Mouse (Mus musculus) thymus, adult 2 months (tissue): ENCODE results near the gene Gm11232. TPM values are rescaled to one million over a fixed set of nuclear protein-coding genes. Genes with fewer than 3 reads are reported as not detected.

Source experiments
- DNase-seq: peaks from one replicate; pipeline ENCODE4 v3.0.0; 2021
- H3K27ac ChIP-seq: fragments of 200-500 bp; 2 replicates; pipeline ENCODE4 v1.5.1; 2012; ENCODE audit warnings: low read length, control low read depth; ENCODE audit not compliant: control insufficient read depth, insufficient read depth
- H3K27me3 ChIP-seq: fragments of 200-500 bp; 2 replicates; pipeline ENCODE4 v1.6.1; 2012; ENCODE audit warnings: mild to moderate bottlenecking, low read length, moderate library complexity, mixed read lengths; ENCODE audit not compliant: control insufficient read depth, insufficient read depth
- H3K36me3 ChIP-seq: fragments of 200-500 bp; 2 replicates; pipeline ENCODE4 v1.6.1; 2012; ENCODE audit warnings: mild to moderate bottlenecking, low read length, moderate library complexity; ENCODE audit not compliant: control insufficient read depth, insufficient read depth
- H3K4me1 ChIP-seq: fragments of 200-500 bp; replicated peaks from 2 replicates; pipeline ENCODE4 v1.6.1; 2012; ENCODE audit warnings: low read length; ENCODE audit not compliant: control insufficient read depth, insufficient read depth
- H3K4me3 ChIP-seq: fragments of 200-500 bp; 2 replicates; pipeline ENCODE4 v1.5.1; 2012; ENCODE audit warnings: mild to moderate bottlenecking, low read length, control low read depth, moderate library complexity; ENCODE audit not compliant: control insufficient read depth, insufficient read depth
- CTCF ChIP-seq: fragments of 200-500 bp; IDR thresholded peaks from 2 replicates; pipeline ENCODE4 v1.5.1; 2012; ENCODE audit warnings: mild to moderate bottlenecking, control low read depth, low read length, moderate library complexity, borderline replicate concordance; ENCODE audit not compliant: control insufficient read depth, poor library complexity, insufficient read depth; ENCODE audit errors: extremely low read depth
- POLR2A ChIP-seq: fragments of 200-500 bp; IDR thresholded peaks from 2 replicates; pipeline ENCODE4 v1.6.1; 2012; ENCODE audit warnings: mild to moderate bottlenecking, low read length, control low read depth, moderate library complexity; ENCODE audit not compliant: control insufficient read depth, poor library complexity, insufficient read depth; ENCODE audit errors: extremely low read depth
- WGBS: fragments of 180-500 bp; shearing (Covaris S2); methylation state at CpG from one replicate; pipeline ENCODE4 v1.1.7; 2018; 5-methylcytosine and 5-hydroxymethylcytosine counted together
- polyA plus RNA-seq: library from polyadenylated mRNA; depleted of rRNA; stranded (reverse); fragments of >200 nt; gene quantifications from 2 replicates; pipeline ENCODE4 v1.2.3, GENCODE M21; 2012; rRNA removed

The Gm11232 gene
- 0.07 TPM in 1 of 2 replicates, not detected in the other for polyA plus RNA-seq

DNA sequence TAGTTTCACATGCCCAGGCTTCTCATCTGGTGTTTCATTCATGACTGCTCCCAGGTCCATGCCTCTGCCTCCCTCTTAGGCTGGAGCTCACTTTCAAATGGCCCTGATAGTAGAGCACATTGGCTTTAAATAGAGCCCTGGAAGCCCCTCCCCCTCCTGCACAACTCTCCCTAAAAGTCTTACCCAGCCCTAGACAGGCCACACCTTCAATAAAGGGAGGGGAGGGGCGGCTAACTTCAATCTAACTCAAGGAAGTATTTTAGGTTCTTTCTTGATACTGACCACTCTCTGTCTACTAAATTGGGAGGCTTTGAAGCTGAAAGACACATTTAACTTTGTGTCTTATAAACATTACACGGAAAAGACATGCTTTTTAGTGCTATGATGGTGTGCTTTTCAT is at the start of gene Gm11232:
Gm11232 (minus strand) TSS at position 101 of the 400 bp plus-strand sequence.
- no peak within 1 kb of the TSS for H3K4me3 ChIP-seq
- TF ChIP-seq CTCF (no peak), POLR2A (no peak)
- no peaks in the 10 kb centered on the region for H3K4me1 ChIP-seq
- no peak within 1 kb of the TSS for H3K27ac ChIP-seq
- no peaks in the 10 kb centered on the region for H3K27me3 ChIP-seq
- 85% methylated on average over 2 of the region's 2 CpGs for WGBS
- DNase-seq, result no peak
- no peaks in the 10 kb centered on the region for H3K36me3 ChIP-seq

DNA sequence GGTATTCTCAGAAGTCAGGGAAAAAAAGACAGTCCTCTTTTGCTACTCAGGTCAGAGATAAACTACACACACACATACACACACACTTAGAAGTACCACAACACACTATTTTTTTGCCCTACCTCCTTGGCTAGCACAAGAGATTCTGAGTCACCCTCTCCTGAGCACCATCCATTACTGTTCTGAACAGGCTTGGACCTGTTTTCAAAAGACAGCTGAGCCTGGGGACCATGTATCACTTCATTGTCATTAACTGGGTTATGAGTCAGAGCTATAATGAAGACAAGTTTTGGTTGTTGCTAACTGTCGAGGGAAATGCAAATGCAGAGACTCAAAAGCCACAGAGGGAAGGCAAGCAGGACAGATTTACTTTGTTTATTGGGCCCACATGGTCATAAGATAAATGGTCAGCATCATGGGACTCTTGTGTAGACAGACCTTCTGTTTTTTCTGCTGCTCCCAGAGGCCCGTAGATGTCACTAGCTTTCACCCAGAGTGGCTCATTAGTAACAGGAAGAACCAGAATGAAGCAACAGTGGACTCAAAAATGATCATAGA is 48.3 kb upstream of the Gm11232 start:
- no peak for DNase-seq
- TF ChIP-seq POLR2A, result no peak
- no peak for TF ChIP-seq CTCF
- Histone ChIP-seq H3K4me1 (no peaks in the 10 kb centered on the region), H3K4me3 (no peak overlapping the region), H3K27me3 (no peaks in the 10 kb centered on the region), H3K36me3 (no peaks in the 10 kb centered on the region), H3K27ac (no peak overlapping the region)
- WGBS, result 75% methylated on average over 2 of the region's 2 CpGs

DNA sequence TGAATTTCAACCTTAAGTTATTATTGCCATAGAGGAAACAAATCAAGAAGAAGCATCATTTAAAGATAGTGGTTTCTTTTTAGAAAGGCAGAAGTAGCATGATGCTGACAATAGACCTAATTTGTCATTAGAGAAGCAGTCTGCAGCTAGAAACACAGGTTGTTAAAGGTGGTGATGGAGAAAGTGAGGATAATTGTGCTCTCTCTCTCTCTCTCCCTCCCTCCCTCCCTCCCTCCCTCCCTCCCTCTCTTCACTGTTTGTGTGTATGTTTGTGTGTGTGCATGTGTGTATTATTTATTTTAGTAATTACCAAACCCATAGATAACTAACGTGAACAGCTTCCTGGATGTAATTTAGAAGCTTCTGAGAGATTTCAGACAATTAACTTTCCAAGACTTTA is 7.8 kb upstream of the Gm11232 start:
- no peaks in the 10 kb centered on the region for H3K36me3 ChIP-seq
- no peak overlapping the region for H3K4me3 ChIP-seq
- H3K4me1 ChIP-seq, result no peaks in the 10 kb centered on the region
- no peaks in the 10 kb centered on the region for H3K27me3 ChIP-seq
- TF ChIP-seq CTCF, result no peak
- TF ChIP-seq POLR2A, result no peak
- no peak overlapping the region for H3K27ac ChIP-seq
- DNase-seq, result no peak
- WGBS, result 93% methylated on average over 1 of the region's 1 CpGs

DNA sequence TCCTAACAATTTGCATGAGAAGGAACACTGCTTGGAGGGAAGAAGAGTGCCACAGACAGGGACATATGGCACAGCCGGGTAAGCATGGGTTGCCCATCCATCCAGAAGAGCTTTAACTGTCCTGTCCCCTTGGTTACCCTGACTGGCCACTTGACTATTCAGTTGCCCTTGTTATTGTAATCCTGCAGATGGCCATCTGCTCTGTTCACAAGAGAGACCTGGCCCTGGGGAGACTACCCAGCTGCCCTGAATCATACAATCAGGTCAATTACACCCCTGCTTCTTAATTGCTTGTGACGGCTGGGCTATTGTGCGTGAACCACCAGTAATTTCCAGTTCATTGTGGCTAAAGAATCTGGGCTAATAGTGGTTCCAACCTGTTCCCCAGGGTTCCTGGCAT is 7.3 kb upstream of the Gm11232 start:
- Histone ChIP-seq H3K27me3 (no peaks in the 10 kb centered on the region), H3K4me1 (no peaks in the 10 kb centered on the region), H3K36me3 (no peaks in the 10 kb centered on the region), H3K4me3 (no peak overlapping the region), H3K27ac (no peak overlapping the region)
- 88% methylated on average over 3 of the region's 3 CpGs for WGBS
- DNase-seq, result no peak
- TF ChIP-seq POLR2A (no peak), CTCF (no peak)

DNA sequence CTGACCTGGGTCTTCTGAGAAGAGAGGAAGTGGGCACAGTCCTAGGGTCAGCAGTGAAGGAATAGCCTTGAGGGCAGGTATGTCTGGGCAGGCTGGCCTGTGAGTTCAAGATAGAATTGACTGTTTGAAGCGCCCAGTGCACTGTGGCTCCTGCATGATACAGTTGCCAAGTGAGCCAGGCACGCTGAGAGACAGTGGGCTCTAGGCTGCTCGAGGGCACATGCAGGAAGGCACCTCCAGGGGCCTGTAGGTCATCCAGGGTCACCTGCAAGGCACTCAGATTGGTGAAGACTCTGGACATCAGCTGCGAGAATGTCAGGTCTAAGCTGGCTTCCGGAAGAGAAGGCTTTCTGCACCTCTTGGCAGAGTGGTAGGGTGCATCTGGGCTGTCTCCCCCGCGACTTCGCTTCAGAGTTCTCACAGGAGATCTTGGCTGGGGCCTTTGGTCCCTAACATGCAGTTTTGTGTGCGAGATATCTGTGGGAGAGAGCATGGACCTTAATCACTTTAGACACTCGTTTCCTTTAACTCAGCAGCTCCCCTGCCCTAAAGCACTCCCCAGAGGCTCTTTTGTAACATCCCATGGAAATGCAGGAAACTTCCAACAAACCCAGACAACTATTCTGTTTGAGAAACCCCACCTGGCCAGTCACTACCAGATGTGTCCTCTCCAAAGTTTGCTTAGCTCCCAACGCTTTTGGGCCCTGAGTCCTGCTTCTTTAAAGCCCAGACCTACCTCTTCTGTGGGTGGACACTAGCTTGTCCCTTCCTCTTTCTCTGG is 1.1 kb downstream of the Gm11232 start:
- Histone ChIP-seq H3K36me3 (no peaks in the 10 kb centered on the region), H3K27ac (no peak overlapping the region), H3K27me3 (no peaks in the 10 kb centered on the region), H3K4me1 (no peaks in the 10 kb centered on the region), H3K4me3 (no peak overlapping the region)
- 82% methylated on average over 11 of the region's 11 CpGs for WGBS
- DNase-seq, result no peak
- TF ChIP-seq POLR2A, result no peak
- no peak for TF ChIP-seq CTCF

DNA sequence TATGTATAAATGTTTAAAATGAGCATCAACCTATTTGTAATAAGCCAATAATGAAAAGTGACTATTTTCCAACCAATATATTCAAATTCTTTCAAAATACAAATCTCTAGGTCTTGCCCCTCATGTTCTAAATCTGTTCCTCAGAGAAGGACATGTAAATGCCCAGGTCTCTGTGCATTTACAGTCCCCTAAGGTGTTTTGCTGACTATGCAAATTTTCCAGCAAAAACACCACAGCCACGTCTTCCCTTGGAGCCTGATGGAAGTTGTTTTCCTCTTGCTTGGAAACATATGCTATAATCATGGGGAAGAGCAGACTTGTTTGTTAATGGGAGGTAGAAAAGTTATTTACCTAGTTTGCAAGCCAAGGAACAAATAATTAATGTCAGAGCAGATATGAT is 12.0 kb downstream of the Gm11232 start:
- TF ChIP-seq POLR2A (no peak), CTCF (no peak)
- Histone ChIP-seq H3K4me3 (no peak overlapping the region), H3K4me1 (no peaks in the 10 kb centered on the region), H3K36me3 (no peaks in the 10 kb centered on the region), H3K27me3 (no peaks in the 10 kb centered on the region), H3K27ac (no peak overlapping the region)
- WGBS, result 71% methylated on average over 1 of the region's 1 CpGs
- no peak for DNase-seq
